Mouse (Mus musculus) thymus, postnatal 4 days (tissue): Measurements from ENCODE around the gene Atxn2.

Source experiments
- DNase-seq: peaks from one replicate; pipeline ENCODE4 v3.0.0; 2021

Gene Atxn2

GRCm38 (mm10) chr5:121766038-121766773, 55.1 kb downstream of the Atxn2 start:
- DNase-seq, result peak; percentile 49

- no peak for DNase-seq
Observed at GRCm38 (mm10) chr5:121767564-121767963, 56.4 kb downstream of the Atxn2 start.

GRCm38 (mm10) chr5:121769827-121770226, 58.7 kb downstream of the Atxn2 start:
- DNase-seq, result no peak

GRCm38 (mm10) chr5:121771611-121772010, 60.5 kb downstream of the Atxn2 start:
- no peak for DNase-seq

- no peak for DNase-seq
Observed at GRCm38 (mm10) chr5:121778485-121779119, 67.5 kb downstream of the Atxn2 start.

DNA sequence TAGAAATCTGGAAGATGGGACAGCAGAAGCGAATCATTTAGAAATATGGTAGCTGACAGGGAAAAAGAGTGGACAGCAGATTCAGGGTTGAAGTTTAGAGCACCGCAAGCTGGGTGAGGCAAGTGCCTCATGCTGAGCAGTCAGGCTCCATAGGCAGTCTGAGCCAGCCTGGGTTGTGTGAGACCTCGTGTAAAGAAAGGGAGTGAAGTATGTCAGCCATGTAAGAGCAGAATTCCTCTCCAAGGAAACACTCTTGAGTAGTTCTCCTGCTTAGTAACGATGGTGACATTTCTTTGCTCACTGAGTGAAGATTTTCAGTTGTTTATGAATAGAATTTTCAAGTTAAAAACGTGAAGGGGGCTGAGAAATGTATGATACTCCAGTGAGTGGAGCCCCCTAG, 69.0 kb downstream of the Atxn2 start:
- DNase-seq, result no peak

DNA sequence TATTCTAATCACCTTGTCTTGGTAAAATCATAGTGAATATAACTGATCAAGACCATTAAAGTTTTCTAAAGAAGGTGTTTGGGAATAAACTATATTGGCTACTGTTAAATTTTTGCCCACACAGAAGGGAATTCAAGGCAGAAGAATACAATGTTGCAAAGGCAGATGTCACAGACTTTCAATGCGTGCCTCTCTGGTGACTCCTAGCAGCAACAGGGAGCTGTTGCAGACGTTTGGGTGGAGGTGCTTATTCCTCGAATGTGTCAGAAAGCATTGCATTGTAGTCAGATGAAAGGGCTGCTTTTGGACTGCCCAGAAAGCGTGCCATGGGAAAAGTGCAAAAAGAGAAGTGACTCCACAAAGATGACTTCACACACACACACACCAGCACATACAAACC, 71.3 kb downstream of the Atxn2 start:
- no peak for DNase-seq

DNA sequence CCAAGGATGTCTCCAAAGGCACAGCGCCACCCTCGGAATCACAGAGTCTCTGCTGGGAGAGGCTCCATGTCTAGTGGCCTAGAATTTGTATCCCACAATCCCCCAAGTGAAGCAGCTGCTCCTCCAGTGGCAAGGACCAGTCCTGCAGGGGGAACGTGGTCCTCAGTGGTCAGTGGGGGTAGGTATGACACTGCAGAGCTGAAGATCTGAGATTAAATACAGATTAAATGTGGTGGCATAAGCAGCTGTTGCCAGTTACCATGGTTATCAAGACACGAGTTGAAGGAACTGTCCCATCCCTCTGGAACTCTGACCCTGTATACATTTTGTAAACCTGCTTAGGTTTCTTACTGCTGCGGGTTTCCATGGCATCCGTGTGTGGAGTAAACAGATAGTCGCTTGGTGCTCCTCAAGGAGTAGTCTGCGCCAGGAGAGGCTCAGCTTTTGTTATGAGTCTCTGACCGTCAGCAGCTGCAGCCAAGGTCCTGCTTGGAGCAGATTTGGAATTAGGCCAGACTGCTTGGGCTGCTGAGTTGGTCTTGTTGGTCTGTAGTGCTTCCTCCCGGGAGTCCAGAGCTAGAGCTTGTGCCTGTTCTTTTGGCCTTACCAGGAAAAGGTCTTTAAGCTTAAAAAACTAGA, 72.8 kb downstream of the Atxn2 start:
- no peak for DNase-seq

- DNase-seq, result no peak
Observed at GRCm38 (mm10) chr5:121791026-121791425, 79.9 kb downstream of the Atxn2 start.

DNA sequence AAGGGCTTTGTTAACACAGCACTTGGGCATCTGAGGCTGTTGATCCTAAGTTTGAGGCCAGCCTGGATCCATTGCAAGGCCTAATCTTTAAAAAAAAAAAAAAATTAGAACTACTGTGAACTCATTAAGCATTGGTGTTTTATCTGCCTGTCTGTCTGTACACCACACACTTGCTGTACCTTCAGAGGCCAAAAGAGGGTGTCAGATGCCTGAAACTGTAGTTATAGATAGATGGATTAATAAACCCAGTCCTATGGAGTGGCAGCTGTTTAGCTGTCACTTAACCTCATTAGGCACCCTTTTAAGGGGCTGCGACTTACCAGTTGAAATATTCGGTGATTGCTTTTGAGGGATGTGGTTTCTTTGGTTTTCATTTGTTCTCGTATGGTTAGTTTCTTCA, 84.7 kb downstream of the Atxn2 start:
- DNase-seq, result peak; percentile 44

GRCm38 (mm10) chr5:121798447-121798846, 87.3 kb downstream of the Atxn2 start:
- DNase-seq, result no peak

DNA sequence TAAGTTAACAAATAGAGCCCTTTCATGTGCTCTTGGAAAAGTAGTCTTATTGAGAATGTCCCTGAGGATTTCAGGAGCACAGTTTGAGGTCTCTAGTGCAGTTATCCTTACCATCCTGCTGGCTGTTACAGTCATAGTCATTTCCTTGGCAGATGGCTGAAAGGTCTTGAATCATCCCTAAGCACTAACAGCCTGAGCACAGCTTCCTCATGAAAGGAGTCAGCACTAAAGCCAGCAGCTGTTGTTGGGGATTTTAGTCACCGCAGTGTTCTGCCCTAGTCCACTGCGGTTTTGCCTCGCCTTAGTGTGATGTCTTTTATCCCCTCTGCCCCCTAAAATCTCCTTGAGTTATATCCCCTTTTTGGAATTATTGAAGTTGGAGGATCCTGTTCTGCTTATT, 96.0 kb downstream of the Atxn2 start:
- no peak for DNase-seq

DNA sequence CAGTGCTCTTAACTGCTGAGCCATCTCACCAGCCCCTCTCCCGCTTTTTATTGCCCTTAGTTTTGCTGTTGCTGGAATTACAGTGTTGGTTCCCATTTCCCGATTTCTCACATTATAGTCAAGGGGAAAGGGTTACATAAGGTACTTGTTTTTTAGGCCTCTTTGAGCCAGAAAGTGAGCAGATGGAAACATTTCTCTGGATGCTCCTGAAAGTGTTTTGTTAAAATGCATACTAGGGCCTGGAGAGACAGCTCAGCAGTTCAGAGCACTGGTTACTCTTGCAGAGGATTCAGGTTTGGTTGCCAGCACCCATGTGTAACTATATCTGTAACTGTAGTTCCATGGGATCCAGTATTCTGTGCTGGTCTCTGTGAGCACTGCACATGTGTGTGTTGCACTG, 97.1 kb downstream of the Atxn2 start:
- DNase-seq, result no peak

GRCm38 (mm10) chr5:121809667-121810224, 98.6 kb downstream of the Atxn2 start:
- no peak for DNase-seq

DNA sequence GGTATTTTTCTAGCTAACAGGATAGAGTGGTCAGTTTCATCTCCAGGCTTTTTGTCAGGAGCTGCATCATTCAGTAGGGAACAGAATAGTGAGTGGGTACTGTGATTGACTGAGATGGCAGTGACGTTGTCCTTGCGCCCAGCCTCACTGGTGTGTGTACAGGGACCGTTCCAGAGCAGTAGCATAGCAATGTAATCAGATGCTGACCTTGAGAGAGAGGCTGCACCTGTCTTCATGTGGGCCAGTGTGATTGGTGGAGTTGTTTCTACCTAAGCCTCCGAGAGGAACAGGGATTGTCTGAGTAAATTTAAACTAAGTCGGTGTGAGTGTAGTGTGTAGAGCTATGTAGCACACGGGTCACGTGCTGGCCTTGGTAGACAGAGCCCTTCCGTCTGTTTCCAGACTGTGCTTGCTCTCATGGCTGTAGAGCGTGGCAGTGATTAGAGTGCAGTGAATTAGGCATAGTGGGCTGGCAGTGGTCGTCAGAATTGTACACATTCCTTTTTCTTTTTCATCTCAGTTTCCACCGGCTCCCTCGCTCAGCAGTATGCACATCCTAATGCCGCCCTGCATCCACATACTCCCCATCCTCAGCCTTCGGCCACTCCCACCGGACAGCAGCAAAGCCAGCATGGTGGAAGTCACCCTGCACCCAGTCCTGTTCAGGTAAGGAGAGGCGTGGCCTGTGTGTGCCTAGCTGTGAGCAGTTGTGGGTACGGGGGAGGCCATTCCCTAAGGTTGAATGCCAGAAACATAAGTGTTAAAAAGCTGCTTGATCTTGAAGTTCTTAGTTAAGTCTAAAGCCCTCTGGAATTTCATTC, 99.4 kb downstream of the Atxn2 start:
- no peak for DNase-seq

GRCm38 (mm10) chr5:121811485-121811931, 100.4 kb downstream of the Atxn2 start:
- no peak for DNase-seq

GRCm38 (mm10) chr5:121812526-121813243, 101.5 kb downstream of the Atxn2 start:
- DNase-seq, result no peak

DNA sequence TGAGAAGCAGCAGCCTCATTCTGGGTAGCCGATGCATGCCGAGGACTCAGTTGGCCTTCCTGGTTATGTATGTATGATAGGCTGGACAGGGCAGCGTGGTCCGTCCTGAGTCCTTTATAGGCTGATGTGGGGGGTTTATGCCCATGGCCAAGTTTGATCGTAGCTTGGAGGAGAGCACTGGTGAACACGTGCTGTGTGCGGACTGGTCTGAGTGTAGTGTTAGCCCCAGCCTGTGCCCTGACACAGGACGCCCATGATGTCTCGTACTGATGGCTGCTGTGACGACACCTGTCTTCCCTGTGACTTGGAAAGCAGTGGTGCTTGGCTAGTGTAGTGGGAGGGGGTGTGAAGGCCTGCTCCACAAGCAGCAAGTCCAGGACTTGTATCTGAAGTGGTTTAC, 102.6 kb downstream of the Atxn2 start:
- no peak for DNase-seq

DNA sequence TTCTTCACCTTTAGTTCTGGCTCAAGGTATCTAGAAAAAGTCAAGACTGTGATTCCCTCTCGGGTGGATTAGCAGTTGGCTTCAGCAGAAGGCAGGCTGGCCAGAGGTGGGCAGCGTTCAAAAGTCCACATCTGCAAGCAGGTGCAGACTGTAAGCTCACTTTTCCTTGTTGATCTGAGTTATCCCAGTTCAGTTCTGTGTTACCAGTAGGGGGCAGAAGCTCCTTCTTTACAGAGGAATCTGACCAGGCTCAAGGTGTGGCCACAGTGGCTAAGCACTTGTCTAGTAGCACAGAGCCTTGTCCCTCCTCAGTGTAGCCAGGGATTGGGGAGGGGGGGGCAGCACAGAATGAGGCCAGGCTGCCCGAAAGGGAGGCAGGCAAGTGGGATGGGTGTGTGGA, 103.9 kb downstream of the Atxn2 start:
- peak; percentile 41 for DNase-seq

DNA sequence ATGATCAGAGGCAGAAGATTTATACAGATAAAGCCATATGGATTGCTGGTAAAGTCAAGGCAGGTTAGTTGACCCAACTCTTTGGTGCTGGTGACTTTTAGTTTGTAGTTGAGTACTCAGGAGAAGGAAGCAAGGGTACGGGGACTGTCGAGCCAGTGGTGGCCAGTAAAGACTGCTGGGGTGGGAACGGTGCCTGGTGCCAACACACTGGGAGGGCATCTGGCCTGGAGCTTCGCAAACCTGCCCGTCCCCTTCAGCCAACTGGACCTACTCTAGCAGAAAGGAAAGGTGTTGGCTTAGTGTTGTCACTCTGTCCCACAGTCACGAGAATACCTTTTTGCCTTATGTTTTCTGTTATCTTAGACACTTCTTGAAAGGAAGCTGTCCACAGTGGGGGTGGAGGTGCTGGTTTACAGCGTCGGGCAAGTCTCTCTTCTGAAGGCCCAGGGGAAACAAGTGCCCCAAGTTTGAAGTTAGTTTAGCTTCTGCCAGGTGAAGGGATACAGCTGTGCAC, 104.8 kb downstream of the Atxn2 start:
- no peak for DNase-seq

GRCm38 (mm10) chr5:121816611-121817010, 105.5 kb downstream of the Atxn2 start:
- DNase-seq, result no peak

- DNase-seq, result no peak
Observed at GRCm38 (mm10) chr5:121817551-121817950, 106.4 kb downstream of the Atxn2 start.
